Mouse (Mus musculus) macrophage (primary cell): ENCODE data around the gene Lmntd1. TPM values are rescaled to one million over a fixed set of nuclear protein-coding genes. Genes with fewer than 3 reads are reported as not detected.

Experiments used
- H3K27ac ChIP-seq: fragments of 350-480 bp; formaldehyde crosslinking; 2 replicates; pipeline ENCODE4 v1.9.0; 2021
- H3K36me3 ChIP-seq: fragments of 350-480 bp; formaldehyde crosslinking; 2 replicates; pipeline ENCODE4 v1.9.0; 2021; ENCODE audit errors: inconsistent target
- H3K4me3 ChIP-seq: fragments of 350-480 bp; formaldehyde crosslinking; 2 replicates; pipeline ENCODE4 v1.9.0; 2021; ENCODE audit errors: inconsistent target
- H3K79me2 ChIP-seq: fragments of 350-480 bp; formaldehyde crosslinking; 2 replicates; pipeline ENCODE4 v1.9.0; 2021; ENCODE audit errors: inconsistent target
- WGBS: methylation state at CpG from one replicate; pipeline ENCODE4 v1.1.7; 2026; ENCODE audit warnings: inconsistent platforms; ENCODE audit not compliant: missing documents; 5-methylcytosine and 5-hydroxymethylcytosine counted together
- polyA plus RNA-seq: library from polyadenylated mRNA; stranded (reverse); fragments of 250-400 nt; gene quantifications from 3 replicates; pipeline ENCODE4 v1.2.4, GENCODE M21; 2018; ENCODE audit warnings: inconsistent platforms

Gene Lmntd1
- polyA plus RNA-seq, 1 experiment from 2014 or later, result not detected

DNA sequence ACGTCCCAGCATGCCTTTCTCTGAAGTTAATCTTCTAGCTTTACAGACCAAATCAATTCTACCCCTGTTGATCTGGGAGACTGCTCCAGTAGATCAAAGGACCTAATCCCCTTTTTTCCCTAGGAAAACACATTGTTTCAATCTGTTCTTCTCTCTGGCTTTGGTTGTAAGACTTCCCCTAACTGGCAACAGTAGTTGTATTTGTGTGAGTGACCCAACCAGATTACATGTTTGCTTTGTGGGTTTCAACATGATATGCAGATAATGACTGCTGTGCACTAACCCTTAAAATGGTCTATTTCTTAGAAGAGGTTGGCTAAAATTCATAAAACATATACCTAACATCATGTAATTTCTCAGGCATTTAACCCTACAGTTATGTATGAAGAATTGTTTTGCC lies 22.5 kb downstream of the Lmntd1 start:
- Histone ChIP-seq H3K27ac (no peak overlapping the region), H3K79me2 (no peaks in the 10 kb centered on the region), H3K4me3 (no peak overlapping the region), H3K36me3 (no peaks in the 10 kb centered on the region)
- 100% methylated on average over 1 of the region's 1 CpGs for WGBS

DNA sequence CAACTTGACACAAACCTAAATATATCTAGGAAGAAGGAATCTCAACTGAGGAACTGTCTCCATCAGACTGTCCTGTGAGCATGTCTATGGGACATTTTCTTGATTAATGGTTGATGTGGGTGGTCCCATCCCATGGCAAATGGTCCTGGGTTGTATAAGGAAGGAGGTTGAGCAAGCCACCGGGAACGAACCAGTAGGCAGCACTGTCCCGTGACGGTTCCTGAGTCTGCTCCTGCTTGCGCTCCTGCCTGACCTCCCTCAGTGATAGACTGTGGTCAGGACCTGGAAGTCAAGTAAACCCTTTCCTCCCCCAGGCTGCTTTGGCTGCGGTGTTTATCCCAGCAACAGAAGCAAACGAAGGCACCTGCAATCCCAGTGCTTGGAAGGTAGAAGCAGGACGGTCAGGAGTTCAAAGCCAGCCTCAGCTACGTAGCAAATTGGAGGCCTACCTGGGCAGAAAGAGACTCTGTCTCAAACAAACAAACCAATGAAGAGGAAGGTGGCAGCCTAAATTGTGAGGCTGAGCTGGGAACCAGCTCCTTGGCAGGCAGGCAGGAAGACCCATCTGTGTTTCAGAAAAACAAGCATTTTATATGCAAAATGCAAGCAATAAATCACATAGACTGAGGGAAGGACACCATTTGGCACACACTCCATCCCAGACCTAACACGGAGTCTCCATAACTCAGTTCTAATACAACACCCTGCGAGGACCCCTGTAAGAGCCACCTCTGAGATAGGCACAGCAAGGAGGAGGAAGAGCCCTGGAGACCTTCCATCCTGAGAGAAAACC lies 23.4 kb downstream of the Lmntd1 start:
- Histone ChIP-seq H3K27ac (no peak overlapping the region), H3K4me3 (no peak overlapping the region), H3K36me3 (no peaks in the 10 kb centered on the region), H3K79me2 (no peaks in the 10 kb centered on the region)
- WGBS, result 87% methylated on average over 11 of the region's 11 CpGs

DNA sequence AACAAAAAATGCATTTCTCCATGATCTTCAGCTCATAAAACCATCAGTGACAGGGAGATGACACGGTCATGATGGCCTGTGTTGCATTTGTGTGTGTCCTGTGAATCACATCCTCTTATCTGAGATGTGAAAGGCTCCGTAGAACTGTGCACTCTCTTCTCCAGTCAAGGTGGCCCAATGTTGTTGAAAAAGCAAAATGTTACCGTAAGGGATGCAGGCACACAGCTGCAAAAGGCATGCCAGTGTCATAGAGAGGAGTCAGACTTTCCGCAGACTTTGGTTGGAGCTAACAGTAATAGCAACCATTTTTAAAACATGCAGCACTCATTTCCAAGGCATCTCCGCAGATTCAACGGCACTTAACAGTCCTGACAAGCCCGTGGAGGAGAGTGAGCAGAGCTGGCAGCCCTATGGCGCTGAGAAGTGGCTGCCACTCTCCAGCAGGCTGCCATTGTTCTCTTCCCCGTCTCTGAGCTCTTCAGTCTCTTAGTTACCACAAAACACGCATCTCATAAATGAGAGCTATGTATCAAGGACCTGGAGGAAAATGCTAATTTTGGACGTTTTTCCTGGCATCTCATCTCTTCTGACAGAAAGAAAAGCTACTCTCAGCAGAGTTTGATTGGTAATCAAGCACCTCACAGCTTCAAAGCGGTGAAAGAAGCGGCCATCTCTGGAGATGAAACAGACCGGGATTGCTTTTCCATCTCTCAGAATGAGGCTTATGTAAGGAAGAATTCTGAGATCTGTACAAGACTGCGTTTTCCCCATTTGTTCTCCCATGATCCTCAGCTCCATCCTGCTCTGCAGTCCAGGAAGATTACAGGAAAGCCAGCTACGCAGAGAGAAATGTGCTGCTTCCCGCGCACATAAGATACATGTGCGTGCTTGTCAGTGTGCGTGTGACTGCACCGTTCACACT lies 28.8 kb downstream of the Lmntd1 start:
- H3K79me2 ChIP-seq, result no peaks in the 10 kb centered on the region
- WGBS, result 93% methylated on average over 21 of the region's 21 CpGs
- no peak overlapping the region for H3K4me3 ChIP-seq
- no peak overlapping the region for H3K27ac ChIP-seq
- H3K36me3 ChIP-seq, result no peaks in the 10 kb centered on the region

DNA sequence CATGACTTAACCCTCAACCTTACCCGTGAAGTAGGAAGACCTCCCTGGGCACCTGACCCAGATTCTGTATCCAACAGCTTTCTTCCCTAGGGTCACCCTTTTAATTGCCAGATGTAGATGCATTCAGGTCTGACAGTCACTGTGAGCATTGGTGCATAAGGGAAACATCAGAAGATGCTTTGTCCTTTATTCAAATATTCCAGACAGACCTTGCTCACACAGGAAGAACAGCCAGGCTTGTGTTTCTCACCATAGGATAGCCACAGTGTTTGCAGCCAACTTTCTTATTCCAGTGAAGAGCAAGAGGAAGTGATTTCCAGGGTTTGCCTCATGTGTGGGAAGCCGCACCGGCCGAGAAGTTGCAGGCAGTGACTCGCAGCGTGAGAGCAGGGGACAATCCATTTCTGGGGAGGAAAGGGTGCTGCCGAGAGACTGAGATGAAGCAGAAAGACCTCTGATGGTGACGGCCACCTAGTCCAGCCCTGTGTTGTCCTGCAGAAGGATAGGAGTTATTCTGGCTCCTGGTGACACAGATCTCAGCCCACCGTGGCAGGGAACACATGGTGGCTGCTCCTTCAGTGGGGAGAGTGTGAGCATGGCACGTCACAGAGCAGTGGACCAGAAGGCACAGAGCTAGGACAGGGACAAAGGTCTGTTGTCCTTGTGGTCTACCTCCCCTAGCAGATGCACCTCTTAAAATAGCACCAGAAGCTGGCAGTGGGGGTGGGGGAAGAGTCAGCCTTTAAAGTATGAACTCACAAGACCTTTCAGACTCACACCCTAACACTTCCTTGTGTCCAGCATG lies 32.6 kb downstream of the Lmntd1 start:
- 67% methylated on average over 10 of the region's 10 CpGs for WGBS
- no peaks in the 10 kb centered on the region for H3K36me3 ChIP-seq
- no peaks in the 10 kb centered on the region for H3K79me2 ChIP-seq
- H3K27ac ChIP-seq, result no peak overlapping the region
- no peak overlapping the region for H3K4me3 ChIP-seq

DNA sequence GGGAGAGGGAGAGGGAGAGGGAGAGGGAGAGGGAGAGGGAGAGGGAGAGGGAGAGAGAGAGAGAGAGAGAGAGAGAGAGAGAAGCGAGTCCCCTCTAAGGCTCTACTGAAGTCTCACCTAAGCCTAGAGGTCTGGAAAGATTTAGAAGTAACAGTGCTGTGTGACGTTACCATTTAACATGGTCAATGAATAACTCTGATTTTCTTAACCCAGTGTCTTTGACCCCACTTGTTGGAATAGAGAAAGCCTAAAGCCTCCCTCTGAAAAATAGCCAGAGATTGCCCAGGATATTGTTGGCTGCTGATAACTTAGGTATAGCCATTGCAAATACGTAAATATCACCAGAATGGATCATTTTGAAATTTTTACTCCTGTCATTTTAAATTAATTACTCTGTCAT lies 34.4 kb downstream of the Lmntd1 start:
- 95% methylated on average over 2 of the region's 3 CpGs for WGBS
- H3K4me3 ChIP-seq, result no peak overlapping the region
- H3K79me2 ChIP-seq, result no peaks in the 10 kb centered on the region
- H3K27ac ChIP-seq, result no peak overlapping the region
- no peaks in the 10 kb centered on the region for H3K36me3 ChIP-seq

DNA sequence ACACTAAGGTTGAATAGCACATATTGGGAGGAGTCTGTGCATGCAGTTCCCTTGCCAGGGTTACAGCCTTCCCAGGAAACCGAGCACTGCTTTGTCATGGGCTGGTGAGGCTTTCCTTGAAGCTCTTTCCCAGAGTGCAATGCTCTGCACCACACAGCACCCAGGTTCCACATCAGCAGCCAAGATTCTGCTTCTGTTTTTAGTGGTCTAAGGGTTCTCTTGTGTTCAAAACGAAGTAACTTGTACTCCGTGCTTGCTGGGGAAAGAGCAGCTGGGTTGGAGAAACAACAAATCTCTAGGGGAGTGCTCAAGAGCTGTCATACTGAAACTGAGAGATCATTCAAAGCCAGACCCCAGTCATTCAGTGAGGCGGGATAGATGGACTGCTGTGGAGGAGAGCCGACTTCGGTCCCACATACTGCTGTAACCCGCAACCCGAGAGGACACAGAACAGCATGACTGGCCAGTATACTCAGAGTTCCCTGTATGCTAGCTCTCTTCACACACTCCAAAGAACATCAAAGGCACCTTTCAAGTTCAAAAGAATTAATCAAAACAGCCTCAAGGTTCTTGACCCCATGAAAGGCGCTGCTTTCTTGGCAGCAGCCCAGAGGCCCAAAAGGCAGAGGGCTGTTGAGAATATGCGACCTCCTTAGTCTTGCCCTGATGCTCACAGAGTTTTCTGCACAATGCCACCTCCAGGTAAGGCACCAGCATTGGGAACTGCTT lies 35.5 kb downstream of the Lmntd1 start:
- Histone ChIP-seq H3K79me2 (no peaks in the 10 kb centered on the region), H3K4me3 (no peak overlapping the region), H3K36me3 (no peaks in the 10 kb centered on the region), H3K27ac (no peak overlapping the region)
- 70% methylated on average over 10 of the region's 10 CpGs for WGBS

DNA sequence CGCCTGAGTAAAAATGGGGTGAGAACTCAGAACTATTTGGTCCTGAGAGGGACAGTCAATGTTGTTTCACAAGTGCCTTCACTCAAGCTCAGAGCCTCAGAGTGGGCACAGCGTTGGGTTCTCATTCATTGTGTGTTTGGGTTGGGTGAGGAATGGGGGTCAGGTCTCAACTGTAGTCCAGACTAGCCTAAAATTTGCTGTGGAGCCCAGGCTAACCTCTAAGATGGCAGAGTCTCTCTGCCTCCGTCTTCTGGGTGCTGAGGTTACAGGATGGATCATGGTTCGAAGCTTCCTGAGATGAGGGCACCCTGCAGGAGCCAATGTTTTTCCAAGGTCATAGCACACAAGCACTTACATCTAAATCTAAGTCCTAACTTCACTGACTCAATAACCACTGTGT lies 37.4 kb downstream of the Lmntd1 start:
- 87% methylated on average over 4 of the region's 4 CpGs for WGBS
- H3K27ac ChIP-seq, result no peak overlapping the region

DNA sequence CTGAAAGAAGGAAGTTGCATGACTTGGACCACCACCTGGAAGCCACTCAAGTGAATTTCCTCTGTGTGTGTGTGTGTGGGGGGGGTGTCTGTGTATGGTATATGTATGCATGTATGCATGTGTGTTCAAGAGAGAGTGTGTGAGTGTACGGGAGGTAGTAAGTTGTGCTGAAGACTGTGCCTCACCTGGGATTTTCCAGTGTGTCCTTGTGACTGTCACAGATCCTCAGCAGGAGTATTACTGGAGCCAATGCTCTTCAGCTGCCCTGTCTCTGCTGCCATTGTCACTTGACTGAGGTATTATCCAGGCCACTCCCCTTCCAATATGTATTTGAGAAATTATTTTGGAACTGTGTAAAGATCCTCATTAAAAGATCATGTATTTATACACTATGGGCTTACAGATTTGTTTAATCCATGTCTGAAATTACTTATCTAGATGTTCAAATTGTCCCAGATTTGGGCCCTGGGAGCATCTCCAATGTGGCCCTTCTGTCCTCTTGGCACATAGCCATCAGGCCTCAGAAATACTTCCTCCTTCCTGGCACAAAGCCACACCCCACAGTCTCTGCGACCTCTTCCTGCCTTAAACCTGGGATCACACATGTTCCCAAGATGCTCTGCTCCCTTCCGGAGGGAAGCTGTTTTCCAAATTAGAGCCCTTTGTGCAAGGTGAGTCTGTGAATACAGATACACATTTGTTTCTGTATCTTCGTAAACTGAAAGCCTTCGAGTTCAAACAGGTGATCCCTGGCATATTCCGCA lies 40.7 kb downstream of the Lmntd1 start:
- no peaks in the 10 kb centered on the region for H3K79me2 ChIP-seq
- H3K27ac ChIP-seq, result no peak overlapping the region
- 78% methylated on average over 5 of the region's 6 CpGs for WGBS
- H3K36me3 ChIP-seq, result no peaks in the 10 kb centered on the region
- no peak overlapping the region for H3K4me3 ChIP-seq

More for the DNA sequence above, 37.4 kb downstream of the Lmntd1 start:
- Histone ChIP-seq H3K79me2 (no peaks in the 10 kb centered on the region), H3K4me3 (no peak overlapping the region), H3K36me3 (no peaks in the 10 kb centered on the region)

DNA sequence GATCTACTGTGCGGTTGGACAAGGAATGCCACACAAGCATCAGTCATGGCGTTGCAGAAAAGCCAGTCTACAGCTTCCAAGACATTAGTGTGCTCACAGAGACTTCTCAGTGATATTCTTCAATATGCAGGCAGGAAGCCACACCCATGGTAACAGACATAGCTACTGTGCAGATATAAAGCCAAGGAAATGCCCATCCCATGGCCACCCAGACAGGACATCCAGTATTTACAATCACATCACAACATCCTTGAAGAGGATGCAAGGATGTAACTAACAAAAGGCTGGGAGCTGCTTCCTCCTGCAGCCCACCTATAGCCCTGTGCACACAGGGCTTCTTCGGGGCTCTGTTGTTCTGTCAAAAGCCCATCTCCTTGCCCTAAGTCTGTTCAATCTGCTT lies 45.4 kb downstream of the Lmntd1 start:
- Histone ChIP-seq H3K36me3 (no peaks in the 10 kb centered on the region), H3K79me2 (no peaks in the 10 kb centered on the region), H3K4me3 (no peak overlapping the region), H3K27ac (no peak overlapping the region)
- WGBS, result 89% methylated on average over 3 of the region's 3 CpGs

DNA sequence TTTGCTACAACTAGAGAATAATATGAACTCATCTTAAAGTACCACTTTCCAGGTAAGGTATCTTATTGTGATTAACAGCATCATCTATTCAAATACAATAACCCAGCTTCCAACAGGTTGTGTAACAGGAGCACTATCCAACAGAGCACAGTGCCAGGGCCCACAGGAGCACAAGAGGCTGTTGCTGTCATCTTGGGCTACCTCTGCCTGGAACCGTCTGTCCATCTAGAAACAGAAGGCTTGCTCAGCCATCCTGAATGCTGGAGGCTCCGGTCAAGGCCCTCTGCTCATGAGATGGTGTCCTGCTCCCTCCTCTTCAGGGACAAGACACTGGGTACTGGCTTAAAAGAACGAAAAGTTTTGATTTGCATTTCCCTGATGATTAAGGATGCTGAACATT lies 46.3 kb downstream of the Lmntd1 start:
- Histone ChIP-seq H3K4me3 (no peak overlapping the region), H3K36me3 (no peaks in the 10 kb centered on the region), H3K79me2 (no peaks in the 10 kb centered on the region), H3K27ac (no peak overlapping the region)
- WGBS, result 89% methylated on average over 3 of the region's 3 CpGs

DNA sequence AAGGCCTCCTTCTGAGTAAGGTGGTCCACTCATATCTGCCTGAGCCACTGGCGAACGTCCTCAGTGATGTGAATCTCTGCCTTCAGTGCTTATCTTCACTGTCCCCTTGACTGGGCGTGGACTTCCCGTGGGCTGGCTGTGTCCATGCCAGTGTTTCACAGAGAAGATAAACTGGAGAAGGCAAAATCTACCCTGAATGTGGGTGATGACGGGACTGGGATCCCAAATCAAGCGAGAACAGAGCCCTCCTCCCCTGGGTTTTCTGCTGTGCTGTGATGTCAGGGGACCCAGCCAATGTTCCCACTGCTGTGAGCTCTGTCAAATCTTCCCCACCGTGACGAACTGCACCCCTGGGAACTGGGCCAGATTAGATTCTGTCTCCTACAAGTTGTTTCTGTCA lies 46.8 kb downstream of the Lmntd1 start:
- 88% methylated on average over 8 of the region's 8 CpGs for WGBS
- Histone ChIP-seq H3K36me3 (no peaks in the 10 kb centered on the region), H3K4me3 (no peak overlapping the region), H3K79me2 (no peaks in the 10 kb centered on the region), H3K27ac (no peak overlapping the region)

DNA sequence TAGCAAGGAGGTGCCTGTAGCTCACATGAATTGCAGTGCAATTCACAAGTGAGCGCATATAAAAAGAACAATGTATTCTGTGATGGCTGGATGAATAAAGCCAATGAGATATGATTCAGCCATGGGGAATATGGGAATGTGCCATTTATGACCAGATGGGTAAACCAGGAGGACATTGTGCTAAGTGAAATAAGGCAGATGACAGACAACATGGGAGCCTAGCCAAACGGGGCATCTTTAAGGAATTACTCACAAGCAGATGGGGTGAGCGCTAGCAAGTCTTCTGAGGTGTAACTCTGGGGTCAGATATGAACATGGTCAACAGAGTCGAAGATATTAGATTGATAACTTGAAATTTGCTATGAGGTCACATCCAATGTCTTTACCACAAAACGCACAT lies 48.5 kb downstream of the Lmntd1 start:
- Histone ChIP-seq H3K27ac (no peak overlapping the region), H3K79me2 (no peaks in the 10 kb centered on the region), H3K4me3 (no peak overlapping the region), H3K36me3 (no peaks in the 10 kb centered on the region)
- WGBS, result 93% methylated on average over 5 of the region's 5 CpGs

DNA sequence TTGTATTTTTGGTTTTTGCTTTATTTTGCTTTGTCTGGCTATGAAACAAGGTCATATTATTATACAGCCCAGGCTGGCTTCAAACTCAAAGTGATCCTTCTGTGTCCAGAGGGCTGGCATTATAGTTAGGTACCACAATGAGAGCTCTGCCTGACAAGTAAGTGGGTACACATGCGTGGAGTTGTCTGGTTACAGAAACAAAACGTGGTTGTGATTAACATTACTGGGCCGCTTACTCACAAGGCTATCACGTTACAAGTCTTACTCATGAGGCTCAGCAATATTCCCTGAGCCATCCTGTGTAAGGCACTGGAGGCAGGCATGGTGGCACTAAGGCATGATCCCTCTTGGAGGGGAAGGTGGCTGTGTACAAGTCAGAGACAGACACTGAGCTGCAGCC lies 49.4 kb downstream of the Lmntd1 start:
- Histone ChIP-seq H3K4me3 (no peak overlapping the region), H3K36me3 (no peaks in the 10 kb centered on the region), H3K27ac (no peak overlapping the region), H3K79me2 (no peaks in the 10 kb centered on the region)
- 94% methylated on average over 4 of the region's 4 CpGs for WGBS
